Mouse (Mus musculus): ENCODE data around the gene Adgra1.

DNA sequence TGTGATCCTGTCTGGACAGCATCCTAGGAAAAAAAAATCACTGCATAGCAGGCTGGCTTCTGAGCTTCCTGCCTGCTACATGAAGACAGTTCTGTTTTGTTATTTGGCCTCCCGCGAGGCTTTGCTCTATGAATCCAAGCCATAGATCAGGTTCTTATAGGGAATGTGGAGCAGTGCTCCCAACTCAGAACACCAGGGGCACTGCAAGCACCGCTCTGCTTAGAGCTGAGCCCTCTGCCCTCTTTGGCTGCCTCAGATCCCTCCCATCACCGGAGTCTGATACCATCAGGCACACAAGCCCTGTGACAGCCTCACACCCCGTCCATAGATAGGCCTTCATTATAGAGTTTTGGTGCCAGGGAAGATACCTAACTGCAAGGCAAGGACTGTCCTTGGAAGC lies 9.2 kb downstream of the Adgra1 start:
- no peak for TF ChIP-seq CTCF (IDR thresholded peaks at IDR 0.05; ENCODE audit: extremely low read depth, insufficient read depth, insufficient read length, insufficient replicate concordance)
- no peak for TF ChIP-seq POLR2A (IDR thresholded peaks at IDR 0.05; ENCODE audit: low read depth, low read length)
